Mouse (Mus musculus): ENCODE results near the gene Eipr1. TPM values are rescaled to one million over a fixed set of nuclear protein-coding genes. Genes with fewer than 3 reads are reported as not detected.

Eipr1 gene
- polyA plus RNA-seq, 1 experiment = 18.4 TPM

DNA sequence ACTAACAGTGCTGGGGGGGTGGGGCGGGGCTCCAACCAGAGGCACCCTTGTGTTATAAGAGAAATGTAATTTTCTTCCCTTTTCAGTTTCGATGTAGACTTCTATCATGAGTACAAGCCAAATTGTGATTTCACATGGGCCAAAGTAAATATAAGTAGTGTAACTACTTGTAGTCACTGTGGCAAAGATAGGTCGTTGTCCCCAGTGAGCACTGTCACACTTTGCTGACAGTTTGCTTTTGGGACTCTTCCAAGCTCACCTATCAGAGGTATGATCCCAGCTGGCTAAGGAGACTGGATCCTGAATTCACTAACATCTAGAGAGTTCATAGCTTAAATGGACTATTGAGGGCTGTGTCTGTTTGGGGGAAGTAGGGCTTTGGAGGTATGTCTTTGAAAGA, 49.3 kb downstream of the Eipr1 start:
- Histone ChIP-seq H3K27ac (ENCODE audit: insufficient read depth, low read length) (no peak overlapping the region), H3K36me3 (ENCODE audit: control insufficient read depth, insufficient read depth, low read length, poor library complexity, severe bottlenecking) (no peaks in the 10 kb centered on the region), H3K4me3 (ENCODE audit: low read depth, low read length) (no peak overlapping the region), H3K27me3 (ENCODE audit: control insufficient read depth, insufficient read depth, low read length, poor library complexity, severe bottlenecking) (no peaks in the 10 kb centered on the region), H3K4me1 (ENCODE audit: control insufficient read depth, insufficient read depth, low read length) (peaks cover 3% of the 10 kb centered on the region), H3K9me3 (replicated peaks; ENCODE audit: control insufficient read depth, insufficient read depth, low read length, poor library complexity, severe bottlenecking) (peaks cover 13% of the 10 kb centered on the region), H3K9ac (ENCODE audit: low read depth, poor library complexity, severe bottlenecking) (no peak overlapping the region)
- no peak for TF ChIP-seq CTCF (IDR thresholded peaks at IDR 0.05; ENCODE audit: low read depth, low read length)
- TF ChIP-seq POLR2A (IDR thresholded peaks at IDR 0.05; ENCODE audit: insufficient read depth, low read length) = no peak
- TF ChIP-seq EP300 (IDR thresholded peaks at IDR 0.05; ENCODE audit: insufficient read depth, low read depth, low read length) = no peak

DNA sequence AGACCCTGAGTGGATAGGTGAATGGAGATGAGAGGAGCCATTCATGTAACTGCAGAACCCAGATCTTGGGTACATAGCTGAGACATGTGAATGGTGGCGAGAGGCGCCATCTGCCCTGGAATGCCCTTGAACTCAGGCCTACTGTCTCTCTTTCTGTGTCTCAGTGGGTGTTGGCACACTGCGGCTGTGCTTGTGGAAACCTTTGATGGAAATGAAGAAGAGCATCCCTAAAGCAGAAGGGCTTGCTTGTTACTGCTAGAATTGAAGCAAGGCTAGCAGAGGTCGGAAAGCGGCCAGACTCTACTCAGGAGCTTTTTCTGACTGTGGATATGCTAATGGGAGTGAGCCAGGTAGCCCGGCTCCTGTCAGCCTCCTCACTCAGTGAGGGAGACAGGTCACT, 50.1 kb downstream of the Eipr1 start:
- TF ChIP-seq POLR2A (IDR thresholded peaks at IDR 0.05; ENCODE audit: insufficient read depth, low read length) (no peak), CTCF (IDR thresholded peaks at IDR 0.05; ENCODE audit: low read depth, low read length) (no peak)
- Histone ChIP-seq H3K4me3 (ENCODE audit: low read depth, low read length) (no peak overlapping the region), H3K9ac (ENCODE audit: low read depth, poor library complexity, severe bottlenecking) (no peak overlapping the region), H3K27me3 (ENCODE audit: control insufficient read depth, insufficient read depth, low read length, poor library complexity, severe bottlenecking) (no peaks in the 10 kb centered on the region), H3K27ac (ENCODE audit: insufficient read depth, low read length) (no peak overlapping the region), H3K36me3 (ENCODE audit: control insufficient read depth, insufficient read depth, low read length, poor library complexity, severe bottlenecking) (no peaks in the 10 kb centered on the region), H3K9me3 (replicated peaks; ENCODE audit: control insufficient read depth, insufficient read depth, low read length, poor library complexity, severe bottlenecking) (peaks cover 13% of the 10 kb centered on the region), H3K4me1 (ENCODE audit: control insufficient read depth, insufficient read depth, low read length) (peaks cover 3% of the 10 kb centered on the region)

DNA sequence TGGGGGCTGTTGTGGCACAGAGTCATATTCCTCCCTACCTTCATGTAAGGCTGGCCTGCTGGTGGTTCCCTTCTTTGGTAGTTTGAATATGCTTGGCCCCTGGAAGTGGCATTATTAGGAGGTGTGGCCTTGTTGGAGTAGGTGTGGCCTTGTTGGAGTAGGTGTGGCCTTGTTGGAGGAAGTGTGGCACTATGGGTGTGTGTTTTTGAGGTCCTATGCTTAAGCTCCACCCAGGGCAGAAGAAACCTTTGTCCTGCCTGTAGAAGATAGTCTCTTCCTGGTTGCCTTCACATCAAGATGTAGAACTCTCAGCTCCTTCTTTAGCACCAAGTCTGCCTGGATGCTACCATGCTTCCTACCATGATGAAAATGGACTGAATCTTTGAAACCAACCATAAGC, 51.4 kb downstream of the Eipr1 start:
- Histone ChIP-seq H3K4me3 (ENCODE audit: low read depth, low read length) (no peak overlapping the region), H3K27me3 (ENCODE audit: control insufficient read depth, insufficient read depth, low read length, poor library complexity, severe bottlenecking) (no peaks in the 10 kb centered on the region), H3K36me3 (ENCODE audit: control insufficient read depth, insufficient read depth, low read length, poor library complexity, severe bottlenecking) (no peaks in the 10 kb centered on the region), H3K9me3 (replicated peaks; ENCODE audit: control insufficient read depth, insufficient read depth, low read length, poor library complexity, severe bottlenecking) (peaks cover 4% of the 10 kb centered on the region), H3K9ac (ENCODE audit: low read depth, poor library complexity, severe bottlenecking) (no peak overlapping the region), H3K4me1 (ENCODE audit: control insufficient read depth, insufficient read depth, low read length) (peaks cover 3% of the 10 kb centered on the region), H3K27ac (ENCODE audit: insufficient read depth, low read length) (no peak overlapping the region)
- TF ChIP-seq CTCF (IDR thresholded peaks at IDR 0.05; ENCODE audit: low read depth, low read length) = no peak
- TF ChIP-seq POLR2A (IDR thresholded peaks at IDR 0.05; ENCODE audit: insufficient read depth, low read length) = no peak
- no peak for TF ChIP-seq EP300 (IDR thresholded peaks at IDR 0.05; ENCODE audit: insufficient read depth, low read depth, low read length)

DNA sequence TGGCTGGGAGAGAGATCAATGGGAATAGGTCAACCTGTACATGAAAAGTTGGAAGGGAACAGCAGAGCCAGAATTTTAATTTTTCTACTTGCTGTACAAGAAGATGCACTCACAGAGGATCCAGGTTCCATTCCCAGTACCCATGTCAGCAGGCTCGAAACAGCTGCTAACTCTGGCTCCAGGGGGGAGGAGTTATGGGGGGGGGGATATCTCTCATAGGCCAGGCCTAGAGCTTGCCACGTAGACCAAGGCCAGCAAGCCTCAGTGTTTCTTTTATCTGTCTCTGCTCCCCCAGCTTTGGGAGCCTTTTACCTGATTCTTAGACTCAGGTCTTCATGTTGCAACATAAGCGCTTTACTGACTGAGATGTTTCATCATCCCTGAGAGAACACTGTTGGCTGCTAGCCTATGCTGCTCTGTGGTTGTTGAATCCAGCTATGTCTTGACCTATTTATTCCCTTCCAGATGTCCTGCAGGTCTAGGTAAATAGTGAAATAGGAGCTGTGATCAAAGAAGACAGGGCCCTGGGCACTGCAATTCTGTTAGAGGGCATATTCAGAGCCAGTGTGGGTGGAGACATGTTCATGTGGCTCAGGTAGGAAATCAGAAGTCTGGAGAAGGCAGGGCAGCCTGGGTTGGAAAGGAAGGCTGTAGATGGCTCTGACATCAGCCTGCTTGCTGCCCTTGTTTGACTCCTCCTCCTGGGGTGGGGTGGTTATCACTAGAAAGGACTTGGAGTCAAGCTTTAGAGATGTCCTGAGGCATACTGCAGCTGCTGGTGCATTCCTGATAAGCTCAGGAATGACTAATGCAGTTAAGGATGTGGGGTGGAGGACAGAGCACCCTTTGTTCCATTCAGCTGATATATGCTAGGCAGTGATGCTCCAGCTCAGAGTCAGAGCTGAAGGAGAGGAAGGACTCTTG, 53.2 kb downstream of the Eipr1 start:
- Histone ChIP-seq H3K9ac (ENCODE audit: low read depth, poor library complexity, severe bottlenecking) (no peak overlapping the region), H3K27me3 (ENCODE audit: control insufficient read depth, insufficient read depth, low read length, poor library complexity, severe bottlenecking) (no peaks in the 10 kb centered on the region), H3K36me3 (ENCODE audit: control insufficient read depth, insufficient read depth, low read length, poor library complexity, severe bottlenecking) (no peaks in the 10 kb centered on the region), H3K9me3 (replicated peaks; ENCODE audit: control insufficient read depth, insufficient read depth, low read length, poor library complexity, severe bottlenecking) (no peaks in the 10 kb centered on the region), H3K4me3 (ENCODE audit: low read depth, low read length) (no peak overlapping the region), H3K27ac (ENCODE audit: insufficient read depth, low read length) (no peak overlapping the region), H3K4me1 (ENCODE audit: control insufficient read depth, insufficient read depth, low read length) (peaks cover 3% of the 10 kb centered on the region)
- no peak for TF ChIP-seq CTCF (IDR thresholded peaks at IDR 0.05; ENCODE audit: low read depth, low read length)
- TF ChIP-seq POLR2A (IDR thresholded peaks at IDR 0.05; ENCODE audit: insufficient read depth, low read length) = no peak
- no peak for TF ChIP-seq EP300 (IDR thresholded peaks at IDR 0.05; ENCODE audit: insufficient read depth, low read depth, low read length)

DNA sequence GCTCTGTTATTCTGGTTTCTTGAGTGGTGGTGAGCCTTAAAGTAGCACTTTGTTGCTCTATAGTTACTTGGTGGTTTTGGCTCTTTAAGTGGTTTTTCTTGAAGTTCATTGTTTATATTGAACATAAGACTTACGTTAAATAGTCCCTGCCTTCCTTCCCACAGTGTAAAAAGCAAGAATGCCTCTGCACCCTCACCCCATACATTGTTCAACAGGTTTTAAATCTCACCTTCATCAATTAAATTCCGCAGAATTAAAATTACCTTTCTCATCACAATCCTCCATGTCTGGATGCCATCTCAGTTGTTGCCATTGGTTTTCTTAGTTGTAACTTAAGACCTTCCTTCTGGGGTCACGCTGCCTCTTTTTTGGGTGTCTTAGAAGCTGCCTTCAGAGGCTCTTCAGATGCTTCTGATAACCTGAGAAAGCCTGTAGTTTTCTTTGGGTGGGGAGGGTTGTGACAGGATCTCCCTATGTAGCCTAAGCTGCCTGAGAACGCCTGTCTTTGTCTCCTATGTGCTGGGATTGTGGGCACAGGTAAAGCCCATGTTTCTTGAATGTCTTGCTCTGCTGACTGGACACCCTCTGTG, 57.3 kb downstream of the Eipr1 start:
- Histone ChIP-seq H3K9ac (ENCODE audit: low read depth, poor library complexity, severe bottlenecking) (no peak overlapping the region), H3K36me3 (ENCODE audit: control insufficient read depth, insufficient read depth, low read length, poor library complexity, severe bottlenecking) (no peaks in the 10 kb centered on the region), H3K27ac (ENCODE audit: insufficient read depth, low read length) (no peak overlapping the region), H3K27me3 (ENCODE audit: control insufficient read depth, insufficient read depth, low read length, poor library complexity, severe bottlenecking) (no peaks in the 10 kb centered on the region), H3K9me3 (replicated peaks; ENCODE audit: control insufficient read depth, insufficient read depth, low read length, poor library complexity, severe bottlenecking) (no peaks in the 10 kb centered on the region), H3K4me1 (ENCODE audit: control insufficient read depth, insufficient read depth, low read length) (no peaks in the 10 kb centered on the region), H3K4me3 (ENCODE audit: low read depth, low read length) (no peak overlapping the region)
- TF ChIP-seq POLR2A (IDR thresholded peaks at IDR 0.05; ENCODE audit: insufficient read depth, low read length) (no peak), EP300 (IDR thresholded peaks at IDR 0.05; ENCODE audit: insufficient read depth, low read depth, low read length) (no peak), CTCF (IDR thresholded peaks at IDR 0.05; ENCODE audit: low read depth, low read length) (no peak)

DNA sequence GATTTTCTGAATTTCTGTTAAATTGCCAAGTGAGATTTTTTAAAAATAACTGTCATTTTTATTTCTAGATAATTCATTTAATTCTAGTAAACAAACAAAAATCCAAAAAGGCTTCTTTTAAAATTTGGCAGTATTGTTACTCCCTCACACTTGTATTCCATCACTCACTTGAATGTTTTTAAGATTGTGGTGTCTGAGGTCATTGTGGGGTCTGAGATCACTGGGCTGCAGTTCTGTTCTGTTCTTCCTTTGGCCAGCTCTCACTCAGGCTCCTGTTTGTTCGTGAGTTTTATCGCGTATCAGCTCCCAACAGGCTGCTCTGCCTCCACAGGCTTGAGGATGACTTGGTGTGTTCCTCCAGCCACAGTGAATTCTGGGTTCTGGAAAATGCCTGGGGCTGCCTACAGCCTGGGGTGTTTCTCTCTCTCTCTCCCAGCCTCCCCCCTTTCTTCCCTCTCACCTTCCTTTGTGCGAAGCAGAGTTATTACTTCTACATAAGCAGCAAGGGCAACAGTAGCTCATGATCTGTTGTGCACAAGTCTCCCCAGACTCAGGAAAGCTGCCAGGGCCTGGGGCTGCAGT, 58.2 kb downstream of the Eipr1 start:
- Histone ChIP-seq H3K4me3 (ENCODE audit: low read depth, low read length) (no peak overlapping the region), H3K27me3 (ENCODE audit: control insufficient read depth, insufficient read depth, low read length, poor library complexity, severe bottlenecking) (no peaks in the 10 kb centered on the region), H3K9me3 (replicated peaks; ENCODE audit: control insufficient read depth, insufficient read depth, low read length, poor library complexity, severe bottlenecking) (no peaks in the 10 kb centered on the region), H3K27ac (ENCODE audit: insufficient read depth, low read length) (no peak overlapping the region), H3K9ac (ENCODE audit: low read depth, poor library complexity, severe bottlenecking) (no peak overlapping the region), H3K36me3 (ENCODE audit: control insufficient read depth, insufficient read depth, low read length, poor library complexity, severe bottlenecking) (no peaks in the 10 kb centered on the region), H3K4me1 (ENCODE audit: control insufficient read depth, insufficient read depth, low read length) (no peaks in the 10 kb centered on the region)
- TF ChIP-seq CTCF (IDR thresholded peaks at IDR 0.05; ENCODE audit: low read depth, low read length) (no peak), POLR2A (IDR thresholded peaks at IDR 0.05; ENCODE audit: insufficient read depth, low read length) (no peak), EP300 (IDR thresholded peaks at IDR 0.05; ENCODE audit: insufficient read depth, low read depth, low read length) (no peak)

All from ES-Bruce4 (cell line).